Mouse (Mus musculus): ENCODE data around the gene Npy1r. TPM values are rescaled to one million over a fixed set of nuclear protein-coding genes. Genes with fewer than 3 reads are reported as not detected.

Gene Npy1r
- polyA plus RNA-seq (2017; shearing (Covaris generic)), result not detected

GRCm38 (mm10) chr8:66696970-66697843 is at the start of gene Npy1r:
Gene Npy1r, plus strand, starts transcription at chr8:66697192.

GRCm38 (mm10) chr8:66687511-66688329 is 9.3 kb upstream of the Npy1r start, which contains the start of gene Npy5r:
Gene Npy5r, minus strand, starts transcription at chr8:66688128.

Other genes starting within 250 kb of the Npy1r start
- gene Tma16, start 210.7 kb upstream of the Npy1r start, polyA plus RNA-seq (2017; shearing (Covaris generic)), result 11.8 TPM
- not detected for gene Tktl2, start 185.4 kb upstream of the Npy1r start, polyA plus RNA-seq (2017; shearing (Covaris generic))
- gene Npy5r, start 9.1 kb upstream of the Npy1r start, polyA plus RNA-seq (2017; shearing (Covaris generic)), result 0.15 TPM
- 0.80 TPM for gene Naf1, start 163.0 kb downstream of the Npy1r start, polyA plus RNA-seq (2017; shearing (Covaris generic))